Mouse (Mus musculus) heart, postnatal 0 days (tissue): Measurements from ENCODE around the gene Stag1. TPM values are rescaled to one million over a fixed set of nuclear protein-coding genes. Genes with fewer than 3 reads are reported as not detected.

Source experiments
- ATAC-seq: fragments of 200-750 bp; cut with Nextera tagmentation; 2 replicates; pipeline ENCODE4 v1.8.0; 2017; ENCODE audit warnings: low read depth, moderate number of reproducible peaks, moderate library complexity; ENCODE audit not compliant: insufficient read depth
- DNase-seq: peaks from one replicate; pipeline ENCODE4 v3.0.0-alpha.2; 2016; ENCODE audit warnings: low spot score
- H3K27ac ChIP-seq: fragments of 300-500 bp; sonication (generic); 2 replicates; pipeline ENCODE4 v1.5.1; 2014; ENCODE audit warnings: low read depth, mild to moderate bottlenecking
- H3K27me3 ChIP-seq: fragments of 300-500 bp; sonication (generic); 2 replicates; pipeline ENCODE4 v1.6.1; 2014; ENCODE audit warnings: low read length, mixed read lengths; ENCODE audit not compliant: control insufficient read depth, insufficient read depth
- H3K36me3 ChIP-seq: fragments of 300-500 bp; sonication (generic); replicated peaks from 2 replicates; pipeline ENCODE4 v1.6.1; 2014; ENCODE audit warnings: low read length, mixed read lengths; ENCODE audit not compliant: control insufficient read depth, insufficient read depth
- H3K4me1 ChIP-seq: fragments of 300-500 bp; sonication (generic); 2 replicates; pipeline ENCODE4 v1.6.1; 2014; ENCODE audit warnings: antibody characterized with exemption; ENCODE audit not compliant: control insufficient read depth, insufficient read depth
- H3K4me2 ChIP-seq: fragments of 300-500 bp; sonication (generic); 2 replicates; pipeline ENCODE4 v1.6.1; 2014; ENCODE audit warnings: low read depth, mild to moderate bottlenecking, low read length, moderate library complexity
- H3K4me3 ChIP-seq: fragments of 300-500 bp; sonication (generic); 2 replicates; pipeline ENCODE4 v1.5.1; 2014; ENCODE audit warnings: low read depth, low read length
- H3K9ac ChIP-seq: fragments of 300-500 bp; sonication (generic); replicated peaks from 2 replicates; pipeline ENCODE4 v1.6.1; 2014; ENCODE audit warnings: low read depth, low read length, mixed read lengths
- H3K9me3 ChIP-seq: fragments of 300-500 bp; sonication (generic); replicated peaks from 2 replicates; pipeline ENCODE4 v1.6.1; 2016; ENCODE audit warnings: low read length; ENCODE audit not compliant: control insufficient read depth
- CTCF ChIP-seq: IDR thresholded peaks from 2 replicates; pipeline ENCODE4 v1.5.1; 2016; ENCODE audit warnings: antibody characterized with exemption, control low read depth, low read depth
- EP300 ChIP-seq: IDR thresholded peaks from 2 replicates; pipeline ENCODE4 v1.6.1; 2016; ENCODE audit warnings: antibody characterized with exemption, low read depth
- WGBS: fragments of 180-500 bp; shearing (Covaris S2); extraction: QIAGEN DNeasy Blood & Tissue Kit; methylation state at CpG from one replicate; pipeline ENCODE4 v1.1.7; 2014; 5-methylcytosine and 5-hydroxymethylcytosine counted together
- polyA plus RNA-seq: library from polyadenylated mRNA; unstranded; fragments of >200 nt; fragmentation: Nextera tagmentation; extraction: Ambion mirVana; gene quantifications from 2 replicates; pipeline ENCODE4 v1.2.1, GENCODE M21; 2015
- total RNA-seq: library from RNA; depleted of rRNA; stranded (reverse); fragments of >200 nt; gene quantifications from 2 replicates; pipeline ENCODE4 v1.2.3, GENCODE M21; 2014; ENCODE audit warnings: low replicate concordance

Stag1 gene
- total and polyA plus RNA-seq, 2 experiments from 2014 or later, result 24.9 to 30.7 TPM

- TF ChIP-seq EP300, result no peak
- no peak for TF ChIP-seq CTCF
- H3K27me3 ChIP-seq, result no peaks in the 10 kb centered on the region
- no peaks in the 10 kb centered on the region for H3K36me3 ChIP-seq
- no peak overlapping the region for H3K4me3 ChIP-seq
- no peak overlapping the region for H3K9ac ChIP-seq
- H3K9me3 ChIP-seq, result no peaks in the 10 kb centered on the region
- H3K4me2 ChIP-seq, result no peak overlapping the region
- ATAC-seq, result no peak
- H3K27ac ChIP-seq, result no peak overlapping the region
- no peaks in the 10 kb centered on the region for H3K4me1 ChIP-seq
- WGBS, result 44% methylated on average over 5 of the region's 5 CpGs
- DNase-seq, result no peak
These were observed 23.7 kb upstream of the Stag1 start for GRCm38 (mm10) chr9:100573942-100574341.

- Histone ChIP-seq H3K27me3 (no peaks in the 10 kb centered on the region), H3K27ac (no peak overlapping the region), H3K4me1 (peaks cover 8% of the 10 kb centered on the region), H3K9me3 (no peaks in the 10 kb centered on the region), H3K4me2 (no peak overlapping the region), H3K36me3 (no peaks in the 10 kb centered on the region), H3K4me3 (no peak overlapping the region), H3K9ac (no peak overlapping the region)
- WGBS, result 60% methylated on average over 20 of the region's 20 CpGs
- DNase-seq, result no peak
- no peak for ATAC-seq
- TF ChIP-seq EP300, result no peak
- TF ChIP-seq CTCF, result no peak
These were observed 17.3 kb upstream of the Stag1 start for GRCm38 (mm10) chr9:100580196-100580740.

- Histone ChIP-seq H3K27ac (peak overlapping the region; percentile 79), H3K4me1 (peaks cover 8% of the 10 kb centered on the region), H3K9me3 (no peaks in the 10 kb centered on the region), H3K9ac (no peak overlapping the region), H3K4me2 (peak overlapping the region; percentile 9), H3K36me3 (no peaks in the 10 kb centered on the region), H3K27me3 (no peaks in the 10 kb centered on the region), H3K4me3 (no peak overlapping the region)
- peak; percentile 78 for DNase-seq
- 42% methylated on average over 13 of the region's 13 CpGs for WGBS
- TF ChIP-seq CTCF, result no peak
- TF ChIP-seq EP300, result no peak
- peak; percentile 86 for ATAC-seq
These were observed 15.8 kb upstream of the Stag1 start for GRCm38 (mm10) chr9:100581543-100582492.

- 0 out of 2 replicates have a peak, but pooled peaks have one; percentile 45 for ATAC-seq
- H3K9me3 ChIP-seq, result no peaks in the 10 kb centered on the region
- H3K4me3 ChIP-seq, result no peak overlapping the region
- H3K4me1 ChIP-seq, result peaks cover 8% of the 10 kb centered on the region
- H3K27ac ChIP-seq, result 0 out of 2 replicates have a peak overlapping the region, but pooled peaks have one; percentile 32
- WGBS, result 50% methylated on average over 13 of the region's 13 CpGs
- H3K27me3 ChIP-seq, result no peaks in the 10 kb centered on the region
- no peak for DNase-seq
- H3K36me3 ChIP-seq, result no peaks in the 10 kb centered on the region
- TF ChIP-seq CTCF, result no peak
- no peak for TF ChIP-seq EP300
- peak overlapping the region; percentile 36 for H3K4me2 ChIP-seq
- no peak overlapping the region for H3K9ac ChIP-seq
These were observed 14.6 kb upstream of the Stag1 start for GRCm38 (mm10) chr9:100582883-100583575.

- Histone ChIP-seq H3K27me3 (no peaks in the 10 kb centered on the region), H3K4me1 (peaks cover 8% of the 10 kb centered on the region), H3K36me3 (no peaks in the 10 kb centered on the region), H3K4me3 (no peak overlapping the region), H3K9me3 (no peaks in the 10 kb centered on the region), H3K4me2 (no peak overlapping the region), H3K27ac (no peak overlapping the region), H3K9ac (no peak overlapping the region)
- TF ChIP-seq CTCF (no peak), EP300 (no peak)
- ATAC-seq, result no peak
- DNase-seq, result no peak
- WGBS, result 78% methylated on average over 4 of the region's 4 CpGs
These were observed 13.6 kb upstream of the Stag1 start for GRCm38 (mm10) chr9:100584031-100584430.
